Mouse (Mus musculus) cerebellum, adult 9-11 months (tissue): ENCODE measurements around the gene 1700001O22Rik.

Experiments used
- DNase-seq: peaks from one replicate; pipeline ENCODE4 v3.0.0; 2022

1700001O22Rik gene

GRCm38 (mm10) chr2:30810573-30810972, 7.1 kb upstream of the 1700001O22Rik start:
- DNase-seq, result no peak

GRCm38 (mm10) chr2:30809503-30809902, 6.0 kb upstream of the 1700001O22Rik start:
- no peak for DNase-seq

GRCm38 (mm10) chr2:30808296-30808655, 4.8 kb upstream of the 1700001O22Rik start:
- no peak for DNase-seq

DNA sequence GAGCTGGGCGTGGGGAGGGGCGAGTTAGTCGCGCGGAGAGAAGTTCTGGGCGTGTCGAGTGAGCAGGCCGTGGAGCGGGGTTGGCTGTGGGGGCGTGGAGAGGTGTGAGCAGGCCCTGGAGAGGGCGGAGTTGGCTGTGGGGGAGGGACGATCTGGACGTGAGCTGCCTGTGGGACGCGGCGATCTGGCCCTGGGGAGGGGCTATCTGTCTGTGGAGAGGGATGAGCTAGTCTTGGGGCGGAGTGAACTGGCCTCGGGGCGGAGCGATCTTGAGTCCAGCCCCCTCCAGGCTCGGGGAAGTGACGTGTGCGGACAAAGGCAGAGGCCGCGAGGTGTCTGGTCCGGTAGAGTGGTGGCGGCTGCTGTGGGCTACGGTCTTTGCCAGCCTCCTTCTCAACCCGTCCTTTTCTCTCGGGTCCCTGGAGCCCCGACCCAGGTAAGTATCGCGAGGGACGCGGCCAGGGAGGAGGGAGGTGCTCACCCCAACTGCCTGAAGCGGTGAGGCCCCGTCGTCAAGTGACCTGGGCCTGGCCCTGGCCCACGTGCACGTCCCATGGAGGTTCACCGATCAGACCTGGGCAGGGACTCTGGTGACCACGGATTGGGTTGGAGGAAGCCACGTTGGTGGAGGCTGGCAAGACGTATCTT, 4.3 kb upstream of the 1700001O22Rik start, which contains the start of gene Ntmt1:
Gene Ntmt1, plus strand, starts transcription at position 179 of the 648 bp plus-strand sequence.
- DNase-seq, result peak; percentile 99

DNA sequence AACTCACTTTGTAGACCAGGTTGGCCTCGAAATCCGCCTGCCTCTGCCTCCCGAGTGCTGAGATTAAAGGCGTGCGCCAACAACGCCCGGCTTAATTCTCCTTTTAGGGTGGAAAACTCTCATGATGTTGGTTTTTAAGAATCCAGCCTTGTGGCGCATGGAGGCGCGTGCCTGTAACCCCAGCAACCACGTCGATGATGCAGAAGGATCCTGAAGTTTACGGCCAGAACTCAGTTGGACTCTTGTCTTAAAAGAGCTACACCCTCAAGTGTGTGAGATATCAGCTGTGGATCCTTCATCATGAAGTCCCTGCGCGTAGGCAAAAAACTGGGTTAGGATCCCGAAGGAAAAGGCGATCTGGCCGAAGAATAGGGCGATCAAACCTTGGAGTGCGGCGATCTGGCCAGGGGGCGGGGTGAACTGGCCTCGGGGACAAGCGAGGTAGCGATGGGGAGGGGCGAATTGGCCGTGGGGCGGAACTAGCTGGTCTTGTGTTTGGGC, 3.7 kb upstream of the 1700001O22Rik start:
- no peak for DNase-seq

DNA sequence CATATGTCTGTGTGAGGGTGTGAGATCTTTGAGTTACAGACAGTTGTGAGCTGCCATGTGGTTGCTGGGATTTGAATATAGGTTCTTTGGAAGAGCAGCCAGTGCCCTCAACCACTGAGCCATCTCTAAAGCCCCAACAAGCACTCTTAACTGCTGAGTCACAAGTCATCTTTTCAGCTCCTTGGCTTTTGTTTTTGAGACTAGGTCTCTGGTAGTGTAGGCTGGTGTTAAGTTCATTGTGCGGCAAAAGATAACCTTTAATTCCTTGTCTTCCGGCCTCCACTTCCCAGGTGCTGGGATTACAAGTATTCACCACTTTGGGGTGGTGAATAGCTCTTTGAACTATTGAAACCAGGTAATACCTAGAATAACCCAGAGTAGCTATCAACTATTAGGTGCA, 2.5 kb upstream of the 1700001O22Rik start:
- DNase-seq, result no peak

- no peak for DNase-seq
These were observed 2.2 kb downstream of the 1700001O22Rik start for GRCm38 (mm10) chr2:30801067-30801852.

DNA sequence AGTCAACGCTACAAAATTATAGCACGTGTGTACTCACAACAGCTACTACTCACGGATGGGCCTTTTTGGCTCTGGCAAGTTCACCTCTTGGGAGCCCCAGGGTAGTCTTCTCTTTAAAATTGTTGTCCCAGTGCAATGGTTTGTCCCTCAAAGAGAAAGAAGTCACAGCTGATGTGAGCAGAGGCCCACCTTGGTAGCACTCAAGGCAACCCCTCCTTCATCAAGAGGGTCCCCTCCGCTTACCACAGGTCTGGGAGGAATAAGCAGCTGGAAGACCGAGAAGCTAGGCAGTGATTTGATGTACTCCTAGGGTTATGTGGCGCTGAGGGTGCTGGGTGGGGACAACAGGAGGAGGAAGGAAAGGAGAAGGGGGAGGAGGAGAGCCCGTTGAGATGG, 2.8 kb downstream of the 1700001O22Rik start:
- DNase-seq, result no peak

DNA sequence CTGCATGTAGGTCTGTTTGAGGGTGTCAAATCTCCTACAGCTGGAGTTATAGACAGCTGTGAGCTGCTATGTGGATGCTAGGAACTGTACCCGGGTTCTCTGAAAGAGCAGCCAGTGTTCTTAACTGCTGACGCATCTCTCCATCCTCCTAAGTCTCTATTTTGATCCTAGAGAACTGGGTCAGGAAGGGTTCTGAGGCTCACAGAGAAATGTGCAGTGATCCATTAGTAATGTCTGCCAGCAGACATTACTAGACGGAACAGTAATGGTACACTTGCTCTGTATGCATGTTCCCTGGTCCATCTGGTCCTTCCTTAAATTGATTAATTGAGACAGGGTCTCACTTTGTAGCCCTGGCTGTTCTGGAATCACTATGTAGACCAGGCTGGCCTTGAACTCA, 4.0 kb downstream of the 1700001O22Rik start:
- DNase-seq, result no peak

- peak; percentile 72 for DNase-seq
These were observed 7.1 kb downstream of the 1700001O22Rik start for GRCm38 (mm10) chr2:30796382-30796781.

GRCm38 (mm10) chr2:30795889-30796275, 7.6 kb downstream of the 1700001O22Rik start:
- DNase-seq, result no peak

DNA sequence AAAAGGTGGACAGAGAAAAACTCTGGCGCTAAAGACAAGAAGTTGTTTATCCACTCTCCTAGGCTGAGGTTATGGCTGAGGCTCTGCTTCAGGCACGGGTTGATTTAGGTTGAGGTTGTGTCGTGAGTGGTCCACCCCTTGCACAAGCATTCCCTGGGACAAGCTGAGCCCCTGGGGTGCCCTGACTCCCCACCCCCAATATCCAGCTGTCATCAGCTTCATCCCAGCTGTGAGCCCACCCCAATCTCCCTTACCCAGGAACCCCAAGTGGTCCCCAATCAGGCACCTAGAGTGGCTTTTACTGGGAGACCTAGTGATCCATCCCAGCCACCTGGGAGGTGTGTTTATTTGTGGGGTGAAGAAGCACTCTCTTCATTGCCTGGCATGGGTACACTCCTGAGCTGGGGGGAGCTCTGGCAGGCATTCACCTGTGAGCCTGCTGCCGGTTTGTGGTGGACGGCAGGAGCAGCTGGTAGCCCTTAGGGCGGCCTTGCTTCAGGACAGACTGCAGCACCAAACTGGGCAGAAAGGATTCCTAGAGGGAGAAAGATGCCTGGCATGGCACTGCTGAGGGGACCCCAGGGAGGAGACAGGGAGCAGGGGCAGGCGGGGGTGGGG, 8.1 kb downstream of the 1700001O22Rik start:
- DNase-seq, result no peak

DNA sequence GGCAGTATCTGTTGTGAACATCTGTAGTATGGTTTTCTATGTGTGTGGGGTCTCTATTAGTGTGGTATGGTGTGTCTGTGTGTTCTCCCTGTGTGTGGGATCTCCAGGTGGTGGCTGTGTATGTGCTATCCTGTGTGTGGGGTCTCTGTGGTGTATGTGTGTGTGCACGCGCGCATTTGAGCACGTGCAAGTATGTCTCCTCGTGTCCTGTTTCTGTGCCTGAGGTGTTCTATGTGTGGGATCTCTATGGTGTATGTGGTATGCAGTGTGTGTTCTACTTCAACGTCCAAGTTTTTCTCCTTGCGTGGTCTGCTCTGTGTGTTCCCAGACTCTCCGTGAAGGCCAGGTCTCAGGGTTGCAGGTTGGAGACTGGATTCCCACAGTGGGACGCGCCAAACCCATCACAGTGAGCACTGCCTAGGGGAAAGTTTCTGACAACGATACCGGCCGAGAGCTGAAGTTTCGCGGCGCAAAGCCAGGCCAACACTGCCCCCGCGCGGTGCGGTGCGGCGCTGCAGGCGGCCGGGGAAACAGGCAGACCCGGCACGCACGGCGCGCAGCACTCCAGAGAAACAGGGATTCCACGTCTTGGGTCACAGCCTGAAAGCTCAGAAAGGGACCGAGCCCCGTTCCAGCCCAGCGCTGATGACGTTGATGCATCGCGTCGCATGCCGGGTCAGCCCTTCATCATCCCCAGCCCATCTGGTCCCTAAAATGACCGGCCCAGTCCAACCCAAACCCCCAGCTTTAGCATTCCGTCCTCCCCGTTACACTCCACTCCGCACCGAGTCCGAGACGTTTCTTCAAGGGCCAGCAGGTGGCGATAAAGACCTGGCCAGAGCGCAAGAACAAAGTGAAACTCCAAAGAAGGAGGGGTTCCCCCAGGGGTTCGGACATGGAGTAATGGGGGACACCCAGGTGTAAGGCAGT, 9.0 kb downstream of the 1700001O22Rik start:
- peak; percentile 89 for DNase-seq

DNA sequence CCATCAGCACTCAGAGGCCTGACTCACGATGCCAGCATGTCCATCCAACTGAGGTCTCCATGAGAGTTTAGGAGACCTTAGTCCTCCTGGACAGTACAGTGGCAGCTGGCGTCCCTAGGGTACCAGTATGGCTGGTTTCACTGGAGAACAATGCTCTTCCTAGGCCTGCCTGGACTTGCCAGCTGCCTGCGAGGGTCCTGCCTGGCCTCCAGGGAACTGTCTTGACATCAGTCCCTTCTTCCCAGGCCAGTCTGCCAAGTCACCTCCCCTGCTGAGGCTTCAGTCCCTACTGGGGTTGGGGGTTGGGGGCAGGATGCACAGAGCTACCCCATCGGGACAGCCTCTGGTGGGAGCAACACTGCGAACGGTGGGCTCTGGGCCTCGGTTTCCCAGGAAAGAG, 11.4 kb downstream of the 1700001O22Rik start:
- no peak for DNase-seq

GRCm38 (mm10) chr2:30787466-30787865, 16.0 kb downstream of the 1700001O22Rik start:
- DNase-seq, result no peak

DNA sequence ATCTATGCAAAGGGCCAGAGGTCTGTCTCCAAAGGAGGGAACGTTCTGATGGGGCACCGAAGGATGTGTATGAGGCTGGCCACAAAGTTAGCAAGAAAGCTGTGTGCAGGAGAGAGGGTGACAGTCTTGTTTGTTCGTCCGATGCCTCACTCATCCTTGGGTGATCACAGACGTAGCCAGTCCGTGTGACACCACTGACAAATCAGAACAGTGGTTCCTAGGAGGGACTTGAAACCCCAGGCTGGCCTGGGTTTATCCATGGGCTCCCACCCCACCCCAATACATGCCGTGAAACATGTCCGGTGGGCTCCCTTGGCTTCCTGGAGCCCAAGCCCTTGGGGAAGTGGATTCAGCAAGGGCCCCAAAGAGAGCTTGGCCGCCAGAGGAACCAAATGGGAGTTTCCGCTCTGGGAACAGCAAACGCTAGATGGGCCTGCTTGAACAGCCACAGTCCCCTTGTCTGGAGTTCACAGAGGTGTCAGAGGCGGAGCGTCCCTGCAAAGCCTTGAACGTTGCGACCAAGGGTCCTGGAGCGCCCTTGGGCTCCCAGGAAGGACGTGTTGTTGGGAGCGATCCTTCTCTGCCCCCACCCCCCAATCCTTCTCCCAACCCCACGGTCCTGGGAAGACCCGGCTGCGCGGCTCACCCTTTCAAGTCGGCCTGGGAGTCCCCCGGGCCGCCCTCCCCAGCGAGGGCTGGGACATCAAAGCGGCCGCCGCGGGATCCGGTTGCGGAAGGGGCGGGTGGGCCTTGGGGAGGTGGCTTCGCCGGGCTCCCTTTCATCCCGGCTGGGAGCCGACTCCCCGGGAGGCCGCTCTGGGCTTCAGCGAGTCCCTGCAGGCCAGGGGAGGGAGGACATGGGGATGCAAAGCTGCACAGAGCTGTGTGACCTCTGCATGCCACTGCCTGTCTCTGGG, 19.1 kb downstream of the 1700001O22Rik start:
- no peak for DNase-seq

- DNase-seq, result no peak
These were observed 20.1 kb downstream of the 1700001O22Rik start for GRCm38 (mm10) chr2:30783346-30783745.

- DNase-seq, result no peak
These were observed 20.9 kb downstream of the 1700001O22Rik start for GRCm38 (mm10) chr2:30782312-30783290.

DNA sequence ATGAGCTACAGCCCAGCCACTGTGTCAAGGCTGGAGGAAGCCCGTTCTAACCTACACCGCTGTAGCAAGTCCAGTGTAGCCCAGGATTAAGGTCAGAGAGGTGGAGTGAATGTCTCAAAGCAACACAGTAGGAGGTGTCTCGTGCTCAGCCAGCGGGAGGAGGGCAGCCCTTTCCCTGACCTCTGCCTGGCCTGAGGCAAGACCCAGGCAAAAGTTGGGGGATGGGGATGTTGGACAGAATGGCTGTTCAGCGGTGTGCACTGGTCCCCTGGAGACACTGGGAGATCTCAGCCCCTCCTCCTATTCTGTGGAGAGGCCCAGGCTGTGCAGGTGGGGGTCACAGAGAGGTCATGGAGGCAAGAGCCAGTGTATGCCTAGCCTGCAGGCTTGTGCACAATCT, 24.2 kb downstream of the 1700001O22Rik start:
- no peak for DNase-seq

GRCm38 (mm10) chr2:30778235-30778634, 25.2 kb downstream of the 1700001O22Rik start:
- DNase-seq, result no peak
